Mouse (Mus musculus): ENCODE measurements around the gene Nova2.

DNA sequence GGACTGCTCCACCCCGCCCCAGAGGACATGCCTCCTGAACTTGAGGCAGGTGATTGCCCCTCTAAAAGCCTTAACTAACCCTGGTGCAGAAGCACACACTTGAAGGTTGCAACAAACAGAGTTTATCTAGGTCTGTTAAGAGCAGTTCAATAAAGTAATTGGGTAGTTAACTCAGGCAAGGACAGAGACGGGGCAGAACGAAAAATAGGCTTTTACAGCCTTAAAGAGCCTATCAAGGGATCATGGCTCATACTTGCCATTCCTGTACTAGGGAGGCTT lies 76.1 kb downstream of the Nova2 start:
- TF ChIP-seq POLR2A (IDR thresholded peaks at IDR 0.05; ENCODE audit: borderline replicate concordance, low read depth, low read length) (no peak), CTCF (IDR thresholded peaks at IDR 0.05; ENCODE audit: low read depth, low read length) (no peak)

All from bone marrow macrophage, adult 2 months (primary cell).